Mouse (Mus musculus) stomach, embryonic 16.5 days (tissue): ENCODE measurements at regions not wholly inside any gene's neighbourhood (a gene's known extent, or its start where the extent isn't known, plus 50 kb on each side); places are given as distances from the start of the nearest gene placed in this dataset.

Experiments
- ATAC-seq: fragments of 200-750 bp; cut with Nextera tagmentation; 2 replicates; pipeline ENCODE4 v1.8.0; 2017; ENCODE audit warnings: moderate number of reproducible peaks, moderate TSS enrichment; ENCODE audit not compliant: insufficient read depth, low FRiP score
- H3K27ac ChIP-seq: fragments of 300-500 bp; sonication (generic); 2 replicates; pipeline ENCODE4 v1.5.1; 2014; ENCODE audit warnings: low read length
- H3K27me3 ChIP-seq: fragments of 300-500 bp; sonication (generic); 2 replicates; pipeline ENCODE4 v1.6.1; 2014; ENCODE audit warnings: low read length, control low read depth, mixed read lengths; ENCODE audit not compliant: control insufficient read depth, insufficient read depth
- H3K36me3 ChIP-seq: fragments of 300-500 bp; sonication (generic); 2 replicates; pipeline ENCODE4 v1.6.1; 2014; ENCODE audit warnings: low read length; ENCODE audit not compliant: control insufficient read depth, insufficient read depth
- H3K4me1 ChIP-seq: fragments of 300-500 bp; sonication (generic); 2 replicates; pipeline ENCODE4 v1.6.1; 2014; ENCODE audit warnings: low read length, control low read depth, mixed read lengths; ENCODE audit not compliant: control insufficient read depth, insufficient read depth
- H3K4me2 ChIP-seq: fragments of 300-500 bp; sonication (generic); 2 replicates; pipeline ENCODE4 v1.6.1; 2014; ENCODE audit warnings: low read depth, low read length, mixed read lengths
- H3K4me3 ChIP-seq: fragments of 300-500 bp; sonication (generic); replicated peaks from 2 replicates; pipeline ENCODE4 v1.5.1; 2014; ENCODE audit warnings: mild to moderate bottlenecking, low read length
- H3K9ac ChIP-seq: fragments of 300-500 bp; sonication (generic); 2 replicates; pipeline ENCODE4 v1.6.1; 2014; ENCODE audit warnings: low read length
- H3K9me3 ChIP-seq: fragments of 300-500 bp; sonication (generic); replicated peaks from 2 replicates; pipeline ENCODE4 v1.6.1; 2016; ENCODE audit warnings: low read length, control low read depth; ENCODE audit not compliant: control insufficient read depth
- WGBS: fragments of 180-500 bp; shearing (Covaris S2); extraction: QIAGEN DNeasy Blood & Tissue Kit; methylation state at CpG from one replicate; pipeline ENCODE4 v1.1.7; 2014; 5-methylcytosine and 5-hydroxymethylcytosine counted together

- no peak for ATAC-seq
- 63% methylated on average over 2 of the region's 2 CpGs for WGBS
- H3K9ac ChIP-seq, result no peak overlapping the region
- no peaks in the 10 kb centered on the region for H3K27me3 ChIP-seq
- H3K4me2 ChIP-seq, result no peak overlapping the region
- no peak overlapping the region for H3K4me3 ChIP-seq
- H3K27ac ChIP-seq, result no peak overlapping the region
- H3K9me3 ChIP-seq, result no peaks in the 10 kb centered on the region
- H3K4me1 ChIP-seq, result no peaks in the 10 kb centered on the region
- H3K36me3 ChIP-seq, result no peaks in the 10 kb centered on the region
These were observed 345.0 kb downstream of the Ipo11 start for GRCm38 (mm10) chr13:106591729-106592128.

- Histone ChIP-seq H3K27me3 (no peaks in the 10 kb centered on the region), H3K4me1 (no peaks in the 10 kb centered on the region), H3K9ac (no peak overlapping the region), H3K9me3 (no peaks in the 10 kb centered on the region), H3K4me2 (no peak overlapping the region), H3K36me3 (no peaks in the 10 kb centered on the region), H3K4me3 (no peak overlapping the region), H3K27ac (no peak overlapping the region)
- no peak for ATAC-seq
- 82% methylated on average over 9 of the region's 9 CpGs for WGBS
These were observed 368.9 kb downstream of the Ipo11 start for GRCm38 (mm10) chr13:106567658-106568359.

- H3K27me3 ChIP-seq, result no peaks in the 10 kb centered on the region
- ATAC-seq, result no peak
- H3K4me3 ChIP-seq, result no peak overlapping the region
- H3K36me3 ChIP-seq, result no peaks in the 10 kb centered on the region
- 80% methylated on average over 1 of the region's 1 CpGs for WGBS
- no peaks in the 10 kb centered on the region for H3K4me1 ChIP-seq
- no peaks in the 10 kb centered on the region for H3K9me3 ChIP-seq
- no peak overlapping the region for H3K9ac ChIP-seq
- H3K27ac ChIP-seq, result no peak overlapping the region
- H3K4me2 ChIP-seq, result no peak overlapping the region
These were observed 374.2 kb downstream of the Ipo11 start for GRCm38 (mm10) chr13:106562588-106562987.

GRCm38 (mm10) chr13:106562161-106562560 is 374.6 kb downstream of the Ipo11 start:
- ATAC-seq, result no peak
- WGBS, result 72% methylated on average over 4 of the region's 4 CpGs
- Histone ChIP-seq H3K4me2 (no peak overlapping the region), H3K9ac (no peak overlapping the region), H3K27me3 (no peaks in the 10 kb centered on the region), H3K9me3 (no peaks in the 10 kb centered on the region), H3K36me3 (no peaks in the 10 kb centered on the region), H3K4me3 (no peak overlapping the region), H3K27ac (no peak overlapping the region), H3K4me1 (no peaks in the 10 kb centered on the region)

GRCm38 (mm10) chr13:106525406-106526206 is 411.2 kb downstream of the Ipo11 start:
- no peak for ATAC-seq
- H3K27ac ChIP-seq, result no peak overlapping the region

GRCm38 (mm10) chr13:106514510-106515169 is 422.1 kb downstream of the Ipo11 start:
- no peak overlapping the region for H3K4me2 ChIP-seq
- no peak overlapping the region for H3K9ac ChIP-seq
- no peaks in the 10 kb centered on the region for H3K4me1 ChIP-seq
- WGBS, result 65% methylated on average over 5 of the region's 5 CpGs
- H3K27ac ChIP-seq, result no peak overlapping the region
- no peaks in the 10 kb centered on the region for H3K27me3 ChIP-seq
- no peak for ATAC-seq
- no peaks in the 10 kb centered on the region for H3K9me3 ChIP-seq
- H3K4me3 ChIP-seq, result no peak overlapping the region
- no peaks in the 10 kb centered on the region for H3K36me3 ChIP-seq

More at GRCm38 (mm10) chr13:106525406-106526206, 411.2 kb downstream of the Ipo11 start:
- WGBS, result 69% methylated on average over 11 of the region's 11 CpGs
- no peaks in the 10 kb centered on the region for H3K36me3 ChIP-seq
- no peaks in the 10 kb centered on the region for H3K27me3 ChIP-seq
- H3K4me3 ChIP-seq, result no peak overlapping the region
- no peak overlapping the region for H3K4me2 ChIP-seq
- H3K4me1 ChIP-seq, result no peaks in the 10 kb centered on the region
- no peaks in the 10 kb centered on the region for H3K9me3 ChIP-seq
- H3K9ac ChIP-seq, result no peak overlapping the region

- no peak for ATAC-seq
- 63% methylated on average over 4 of the region's 4 CpGs for WGBS
- Histone ChIP-seq H3K4me1 (no peaks in the 10 kb centered on the region), H3K9me3 (no peaks in the 10 kb centered on the region), H3K27me3 (no peaks in the 10 kb centered on the region), H3K27ac (no peak overlapping the region), H3K4me2 (no peak overlapping the region), H3K4me3 (no peak overlapping the region), H3K9ac (no peak overlapping the region), H3K36me3 (no peaks in the 10 kb centered on the region)
These were observed 423.1 kb downstream of the Ipo11 start for GRCm38 (mm10) chr13:106513669-106514068.

GRCm38 (mm10) chr13:106510435-106510834 is 426.3 kb downstream of the Ipo11 start:
- H3K9me3 ChIP-seq, result no peaks in the 10 kb centered on the region
- H3K4me2 ChIP-seq, result no peak overlapping the region
- no peak overlapping the region for H3K4me3 ChIP-seq
- H3K9ac ChIP-seq, result no peak overlapping the region
- H3K4me1 ChIP-seq, result no peaks in the 10 kb centered on the region
- H3K27ac ChIP-seq, result no peak overlapping the region
- H3K27me3 ChIP-seq, result no peaks in the 10 kb centered on the region
- no peaks in the 10 kb centered on the region for H3K36me3 ChIP-seq
- ATAC-seq, result no peak
- WGBS, result 80% methylated on average over 6 of the region's 6 CpGs

GRCm38 (mm10) chr13:106501273-106501672 is 435.5 kb downstream of the Ipo11 start:
- no peak overlapping the region for H3K9ac ChIP-seq
- H3K36me3 ChIP-seq, result no peaks in the 10 kb centered on the region
- no peak overlapping the region for H3K4me2 ChIP-seq
- H3K27ac ChIP-seq, result peak overlapping the region; percentile 60
- 32% methylated on average over 6 of the region's 6 CpGs for WGBS
- H3K4me3 ChIP-seq, result no peak overlapping the region
- no peaks in the 10 kb centered on the region for H3K9me3 ChIP-seq
- no peaks in the 10 kb centered on the region for H3K27me3 ChIP-seq
- no peaks in the 10 kb centered on the region for H3K4me1 ChIP-seq
- ATAC-seq, result peak; percentile 50
